Mouse (Mus musculus): ENCODE measurements at regions not wholly inside any gene's neighbourhood (a gene's known extent, or its start where the extent isn't known, plus 50 kb on each side); places are given as distances from the start of the nearest gene placed in this dataset.
A peak's percentile ranks its signal among the peaks of the same experiment; 100 is the strongest.

DNA sequence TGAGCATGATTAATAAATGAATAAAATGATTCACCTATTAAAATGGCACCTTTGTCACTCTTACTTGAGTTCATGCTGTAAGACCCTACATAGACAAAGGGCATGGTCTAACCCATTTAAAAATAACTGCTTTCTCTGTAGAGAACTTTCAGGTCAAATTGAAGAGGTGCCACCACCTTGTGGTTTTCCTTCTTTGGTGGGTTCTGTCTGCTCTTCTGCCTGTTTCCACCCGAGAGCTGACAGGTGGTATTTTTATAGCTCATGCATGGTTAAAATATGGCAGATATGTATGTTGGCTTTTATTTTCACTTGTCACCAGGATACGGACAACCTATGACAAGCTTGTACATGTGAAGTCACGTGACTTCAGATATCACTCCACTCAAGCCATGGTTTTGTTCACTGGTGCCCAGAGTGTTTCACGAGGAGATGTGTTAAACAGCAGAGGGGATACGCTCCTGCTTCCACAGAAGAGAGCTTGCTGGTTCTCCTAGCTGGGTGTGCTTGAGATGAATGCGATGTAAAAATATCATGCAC is 794.3 kb upstream of the Car8 start:
- DNase-seq (ENCODE audit: low spot score): no peak

DNA sequence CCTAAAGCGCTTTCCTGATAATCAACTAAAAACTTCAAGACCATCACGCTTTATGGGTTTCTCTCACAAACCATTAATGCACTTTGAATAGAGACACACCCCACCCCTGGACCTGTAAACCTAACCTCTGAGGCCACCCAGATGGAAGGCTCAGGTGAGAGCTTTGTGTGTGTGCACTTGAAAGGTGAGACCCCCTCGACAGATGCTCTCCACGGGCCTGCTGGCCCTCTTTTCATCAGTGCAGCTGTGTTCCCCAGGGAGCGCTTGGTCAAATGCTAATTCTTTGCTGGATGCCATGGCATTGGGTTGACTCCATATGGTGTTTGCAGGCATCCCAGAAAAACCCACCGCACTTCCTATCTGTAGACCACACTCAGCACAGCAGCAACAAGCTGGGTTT is 792.8 kb upstream of the Car8 start:
- no peak for DNase-seq (ENCODE audit: low spot score)

- DNase-seq (ENCODE audit: low spot score): no peak
Measured at GRCm38 (mm10) chr4:9028946-9029345, 790.1 kb upstream of the Car8 start.

DNA sequence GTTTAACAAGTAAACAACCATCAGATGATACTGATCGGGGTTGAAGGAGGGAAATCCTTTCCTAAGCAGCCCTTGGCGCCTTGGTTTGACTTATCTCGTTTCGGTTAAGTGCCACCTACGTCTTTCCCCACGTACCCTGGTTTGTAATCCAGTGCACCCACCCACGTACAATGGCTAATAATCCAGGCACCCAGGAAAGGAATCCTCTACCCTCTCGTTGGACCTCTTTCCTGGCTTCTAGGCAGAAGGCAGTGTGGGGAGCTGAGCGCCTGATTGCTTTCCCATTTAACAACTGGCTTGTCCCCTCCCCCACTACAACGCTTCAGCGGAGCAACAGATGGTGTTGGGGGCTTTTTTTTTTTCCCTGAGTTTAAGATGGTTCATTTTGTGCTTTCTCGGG is 789.6 kb upstream of the Car8 start:
- DNase-seq (ENCODE audit: low spot score): no peak

- peak; percentile 85 for DNase-seq (ENCODE audit: low spot score)
Measured at GRCm38 (mm10) chr4:9027798-9028404, 789.1 kb upstream of the Car8 start.

- no peak for DNase-seq (ENCODE audit: low spot score)
Measured at GRCm38 (mm10) chr4:9027383-9027782, 788.5 kb upstream of the Car8 start.

GRCm38 (mm10) chr4:9026841-9027240 is 788.0 kb upstream of the Car8 start:
- no peak for DNase-seq (ENCODE audit: low spot score)

GRCm38 (mm10) chr4:9025821-9026470 is 787.1 kb upstream of the Car8 start:
- no peak for DNase-seq (ENCODE audit: low spot score)

DNA sequence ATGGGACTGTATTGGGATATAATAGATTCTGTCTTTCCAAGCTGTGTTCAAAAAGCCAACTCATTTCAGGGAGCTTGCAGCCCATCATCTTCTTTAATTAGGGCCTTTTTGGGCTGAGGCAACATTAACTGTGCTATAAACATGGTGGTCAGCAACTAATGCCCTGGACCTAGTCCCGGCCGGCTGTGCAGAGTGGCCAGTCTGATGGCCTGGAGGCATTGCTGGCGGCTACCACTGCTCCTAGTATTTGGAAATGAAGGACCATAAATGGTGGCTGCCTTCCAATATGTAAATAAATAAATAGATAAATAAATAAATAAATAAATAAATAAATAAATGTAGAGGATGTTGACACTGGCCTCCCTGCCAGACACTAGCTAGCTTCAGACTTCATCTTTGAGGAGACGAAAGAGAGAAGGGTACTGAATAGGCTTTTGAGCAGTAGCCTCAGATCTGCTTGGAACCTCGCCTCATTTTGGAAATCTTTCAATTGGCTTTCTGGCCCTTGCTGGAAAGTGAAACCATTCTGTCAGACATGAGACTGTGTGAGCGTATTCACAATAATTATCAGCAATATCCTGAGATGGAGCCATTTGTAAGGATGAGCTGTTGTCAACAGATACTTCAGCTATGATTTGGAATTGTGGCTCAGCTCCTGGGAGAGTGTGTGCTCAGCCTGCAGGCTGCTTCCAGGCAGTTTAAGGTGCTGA is 785.5 kb upstream of the Car8 start:
- DNase-seq (ENCODE audit: low spot score): no peak

DNA sequence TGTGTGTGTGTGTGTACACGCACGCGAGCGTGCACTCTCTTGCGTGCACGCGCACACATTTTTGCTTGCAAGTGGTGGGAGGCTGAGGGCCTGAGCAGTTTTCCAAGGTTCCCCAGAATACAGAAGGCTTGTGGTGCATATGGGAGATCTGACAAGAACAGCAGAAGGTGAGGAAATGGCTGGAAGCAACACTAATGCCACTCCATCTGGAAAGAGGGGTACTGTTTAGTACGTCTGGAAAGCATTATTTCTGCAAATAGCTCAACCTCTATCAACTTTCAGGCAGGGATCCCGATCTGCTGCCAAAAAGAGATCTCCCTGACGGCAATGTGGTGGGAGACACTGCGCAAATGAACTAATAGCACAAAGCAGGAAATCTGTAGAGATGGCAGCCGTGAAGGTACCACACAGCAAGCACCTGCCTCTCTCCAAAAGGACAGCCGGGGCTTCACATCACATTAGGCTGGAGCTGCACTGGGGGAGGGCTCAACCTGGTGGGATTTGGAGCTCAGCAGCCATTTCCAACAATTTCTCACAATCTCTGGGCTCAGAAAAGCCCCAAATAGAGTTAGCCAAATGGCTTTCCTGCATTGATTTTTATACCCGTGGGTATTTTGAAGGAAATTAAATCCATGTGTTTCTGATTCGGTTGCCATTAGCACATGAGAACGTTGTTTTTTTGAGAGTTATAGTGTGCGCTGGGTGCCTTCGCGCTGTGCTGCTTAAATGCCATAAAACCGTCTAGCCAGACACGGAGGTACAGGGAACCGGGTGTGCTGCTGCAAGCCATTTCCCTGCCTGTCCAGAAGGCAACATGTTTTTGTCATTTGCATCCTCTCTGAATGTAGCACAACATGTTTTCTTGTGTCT is 780.6 kb upstream of the Car8 start:
- no peak for DNase-seq (ENCODE audit: low spot score)

DNA sequence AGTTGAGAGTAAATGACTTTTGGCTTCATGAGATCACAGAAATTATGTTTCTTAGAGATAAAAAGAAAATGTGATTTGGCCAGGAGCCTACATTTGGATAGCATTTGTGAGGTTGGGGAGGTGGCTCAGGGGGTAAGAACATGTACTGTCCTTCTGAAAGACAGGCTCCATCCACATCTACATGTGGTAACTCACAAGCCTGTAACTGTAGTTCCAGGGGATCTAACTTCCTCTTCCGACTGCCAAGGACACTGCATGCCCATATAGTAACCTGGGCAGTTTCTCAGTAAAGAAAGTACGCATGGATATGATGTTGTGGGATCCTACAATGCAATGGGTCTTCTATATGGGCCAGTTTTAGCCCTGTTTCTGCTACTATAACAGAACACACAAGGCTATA is 779.4 kb upstream of the Car8 start:
- no peak for DNase-seq (ENCODE audit: low spot score)

- DNase-seq (ENCODE audit: low spot score): no peak
Measured at GRCm38 (mm10) chr4:9016504-9017040, 777.7 kb upstream of the Car8 start.

DNA sequence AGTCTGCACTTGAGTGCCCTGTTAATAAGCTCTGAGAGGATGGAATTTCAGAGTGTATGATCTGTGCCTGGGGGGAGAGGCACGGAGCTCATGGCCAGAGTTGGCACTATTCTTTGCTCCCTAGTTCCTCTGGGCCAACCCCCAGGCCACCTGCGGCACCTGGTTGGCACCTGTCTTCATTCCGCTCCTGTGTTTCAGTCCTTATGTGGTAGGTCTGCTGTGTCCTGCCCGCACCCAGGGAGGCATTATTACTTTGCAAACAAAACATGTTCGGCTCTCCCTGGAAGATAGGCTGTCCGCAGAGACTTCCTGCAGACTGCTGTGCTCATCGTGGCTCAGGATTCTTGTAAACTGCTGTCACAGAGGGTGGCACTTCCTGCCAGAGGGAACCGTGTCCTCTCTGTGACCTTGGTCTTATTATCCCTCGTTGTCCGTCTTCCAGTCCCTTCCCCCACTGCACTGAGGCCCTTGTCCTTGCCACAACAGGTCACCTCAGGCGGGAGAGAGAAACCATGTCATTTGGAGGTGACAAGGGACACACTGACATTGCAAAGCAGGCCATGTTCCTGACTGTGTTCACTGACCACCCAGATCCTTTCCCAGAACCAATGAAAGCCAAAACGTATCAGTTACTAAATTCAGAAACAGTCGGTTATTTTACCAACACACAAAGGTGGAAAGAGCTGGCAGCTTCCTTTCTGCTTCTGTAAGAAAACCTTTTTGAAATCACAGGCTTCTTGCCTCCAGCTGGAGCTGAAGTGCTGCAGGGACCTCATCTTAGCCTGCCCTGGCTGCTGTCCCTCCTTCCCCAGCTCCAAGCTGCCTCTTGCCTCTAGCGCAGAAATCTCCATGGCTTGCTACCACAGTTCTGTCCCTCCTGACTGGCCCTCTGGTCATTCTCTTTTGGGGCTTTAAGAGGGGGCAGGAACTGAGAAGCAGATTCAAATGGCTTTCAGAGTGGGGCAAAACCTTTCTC is 777.0 kb upstream of the Car8 start:
- no peak for DNase-seq (ENCODE audit: low spot score)

DNA sequence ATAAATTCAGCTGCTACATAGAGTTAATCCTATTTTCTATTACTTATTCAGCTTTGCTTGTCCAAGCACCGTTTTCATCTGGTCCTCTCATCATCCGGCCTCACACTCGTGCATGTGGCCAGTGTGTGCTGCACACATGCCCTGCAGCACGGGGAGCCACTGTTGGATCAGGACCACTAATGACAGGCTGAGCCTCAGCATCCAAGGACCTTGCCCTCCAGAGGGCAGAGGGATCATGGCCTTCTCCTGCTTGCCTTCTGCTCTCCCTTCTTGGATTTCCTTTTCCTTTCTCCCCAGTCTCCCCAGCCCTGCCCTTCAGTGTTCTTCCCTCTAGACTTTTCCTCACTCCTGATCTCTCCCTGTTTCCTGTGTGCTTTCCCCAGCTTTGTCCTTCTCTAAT is 776.1 kb upstream of the Car8 start:
- DNase-seq (ENCODE audit: low spot score): no peak

DNA sequence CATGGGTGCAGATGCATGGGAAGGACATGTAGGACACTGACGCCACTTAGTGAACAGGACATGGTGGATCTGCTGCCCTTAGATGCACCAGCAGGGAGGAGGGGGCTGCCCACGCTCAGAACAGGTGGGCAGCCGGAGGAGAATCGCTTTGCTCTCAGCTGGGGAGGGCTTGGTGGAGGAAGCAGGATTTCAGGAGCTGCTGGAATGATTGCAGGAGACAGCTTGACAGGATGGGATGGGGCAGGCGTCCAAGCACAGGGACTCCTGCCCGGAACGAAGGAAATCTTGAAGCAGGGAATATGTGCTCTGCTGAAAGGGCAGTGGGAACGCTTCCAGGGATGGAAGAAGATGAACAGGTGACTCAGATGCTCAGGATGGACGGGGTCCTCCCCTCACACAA is 773.9 kb upstream of the Car8 start:
- DNase-seq (ENCODE audit: low spot score): no peak

DNA sequence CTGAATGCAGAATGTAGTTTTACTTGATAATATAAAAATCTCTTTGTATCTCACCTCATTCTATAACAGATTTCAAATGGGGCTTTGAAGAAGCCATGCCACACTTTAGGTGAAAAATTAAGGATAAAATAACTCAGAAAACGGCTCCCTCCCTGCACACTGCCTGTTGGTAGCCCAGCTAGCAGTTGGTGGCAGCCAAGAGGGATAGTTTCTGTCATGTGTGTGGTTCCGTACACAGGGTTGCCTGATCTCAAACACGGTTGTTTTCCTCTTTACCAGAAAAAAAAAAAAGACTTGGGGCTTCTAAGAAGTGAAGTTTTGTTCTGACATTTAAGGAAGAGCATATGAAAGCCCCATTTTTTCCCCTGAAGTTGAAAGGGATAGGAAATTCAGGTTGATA is 773.1 kb upstream of the Car8 start:
- DNase-seq (ENCODE audit: low spot score): no peak

GRCm38 (mm10) chr4:9011129-9011518 is 772.3 kb upstream of the Car8 start:
- no peak for DNase-seq (ENCODE audit: low spot score)

- DNase-seq (ENCODE audit: low spot score): no peak
Measured at GRCm38 (mm10) chr4:9010381-9011128, 771.7 kb upstream of the Car8 start.

DNA sequence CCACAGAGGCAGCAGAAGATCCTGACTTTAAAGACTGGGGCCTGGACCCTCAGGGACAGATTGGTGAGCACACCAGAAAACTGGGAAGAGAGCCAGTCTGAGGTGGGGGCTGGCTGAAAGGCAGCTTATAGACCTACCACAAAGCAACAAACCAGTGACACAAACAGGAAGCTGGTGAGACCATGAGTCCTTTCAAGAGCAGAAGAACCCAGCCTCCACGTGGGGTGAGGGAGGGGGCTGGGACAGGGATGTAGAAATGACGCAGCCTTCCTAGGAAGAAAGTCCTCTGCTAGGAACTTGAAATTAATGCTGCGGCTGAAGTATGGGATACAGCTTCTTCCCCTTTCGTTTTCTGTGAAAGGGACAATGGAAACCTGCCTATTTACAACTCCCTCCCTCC is 770.8 kb upstream of the Car8 start:
- DNase-seq (ENCODE audit: low spot score): no peak

Measured in ovary, postnatal 14 days (tissue).